Mouse (Mus musculus) c-Kit-positive CD71-positive TER-119-negative erythroid progenitor cells, embryonic 14.5 days (primary cell): ENCODE data around the gene Tmem184a.

Experiments
- DNase-seq: peaks from one replicate; pipeline ENCODE4 v3.0.0-alpha.2; 2013; ENCODE audit warnings: low read depth

The Tmem184a gene

DNA sequence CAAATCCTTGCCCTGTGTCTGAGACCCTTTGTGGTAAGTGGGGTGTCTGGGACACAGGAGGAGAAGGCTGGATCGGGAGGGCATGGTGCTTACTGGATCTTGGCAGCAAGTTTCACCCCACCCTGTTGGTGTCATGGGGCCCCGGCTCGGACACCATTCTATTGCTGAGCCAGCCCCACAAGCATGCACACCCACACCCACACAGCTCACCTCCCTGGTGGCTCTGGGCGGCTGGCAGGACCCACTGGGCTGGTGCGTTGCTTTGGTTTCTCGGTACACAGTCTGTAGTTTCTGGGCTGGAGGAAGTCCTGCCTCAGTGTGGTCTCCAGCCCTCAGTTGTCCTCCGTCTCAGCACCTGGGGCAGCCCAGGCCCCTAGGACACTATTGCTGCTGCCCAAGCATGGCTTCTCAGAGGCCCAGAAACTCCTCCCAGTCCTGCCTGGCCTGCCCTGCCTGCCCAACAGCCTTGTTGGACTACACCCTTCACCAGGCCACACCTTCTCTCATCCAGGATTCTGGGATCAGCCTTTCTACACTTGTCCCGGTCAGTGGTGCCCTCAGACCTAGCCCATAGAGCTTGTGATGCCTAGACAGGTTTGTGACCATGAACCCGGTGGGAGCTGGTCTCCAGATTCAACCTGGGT, at the start of gene Tmem184a:
Gene Tmem184a, minus strand, starts transcription at position 380 of the 644 bp plus-strand sequence.
- no peak for DNase-seq

GRCm38 (mm10) chr5:139862759-139863158, 43.0 kb upstream of the Tmem184a start:
- no peak for DNase-seq

- DNase-seq: no peak
Measured at GRCm38 (mm10) chr5:139860328-139861104, 40.8 kb upstream of the Tmem184a start.

- DNase-seq: no peak
Measured at GRCm38 (mm10) chr5:139849626-139850320, 30.1 kb upstream of the Tmem184a start.

DNA sequence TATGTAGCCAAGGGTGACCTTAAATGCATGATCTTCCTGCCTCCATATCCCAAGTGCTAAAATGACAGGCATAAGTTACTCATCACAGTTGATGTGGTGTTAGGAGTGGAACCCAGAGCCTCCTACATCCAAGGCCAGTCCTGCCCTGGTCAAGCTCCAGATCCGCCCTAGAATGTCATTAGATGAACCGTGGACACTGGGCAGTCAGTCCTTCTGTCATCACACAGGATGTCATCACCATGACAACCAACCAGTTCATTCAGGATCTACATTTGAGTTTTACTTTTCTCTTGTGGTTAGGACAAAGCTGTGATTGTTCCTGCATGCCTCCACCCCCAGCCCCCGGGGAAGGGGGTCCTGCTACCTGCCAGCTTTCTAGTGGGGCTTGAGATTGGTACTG, 19.4 kb upstream of the Tmem184a start:
- no peak for DNase-seq

DNA sequence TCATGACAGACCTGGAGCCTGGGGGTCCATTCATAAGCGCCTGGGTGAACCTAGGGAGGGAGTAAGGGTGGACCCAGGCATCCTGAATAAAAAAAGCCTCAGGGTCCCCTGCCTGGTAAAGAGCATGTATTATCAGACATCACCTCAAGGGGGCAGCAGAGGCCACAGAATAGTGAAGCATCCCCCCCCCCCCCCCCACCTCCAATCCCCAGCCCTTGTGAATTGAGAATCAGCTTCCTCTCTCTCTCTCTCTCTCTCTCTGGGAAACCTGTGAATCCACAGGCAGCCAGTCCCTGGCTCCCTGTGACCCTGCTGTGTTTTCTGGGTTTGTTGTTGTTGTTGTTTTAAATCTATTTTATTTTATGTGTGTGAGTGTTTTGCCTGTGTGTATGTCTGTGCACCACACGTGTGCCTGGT, 18.8 kb upstream of the Tmem184a start:
- no peak for DNase-seq

- DNase-seq: no peak
Measured at GRCm38 (mm10) chr5:139835706-139836105, 16.0 kb upstream of the Tmem184a start.

- no peak for DNase-seq
Measured at GRCm38 (mm10) chr5:139832125-139832524, 12.4 kb upstream of the Tmem184a start.

GRCm38 (mm10) chr5:139830734-139831133, 11.0 kb upstream of the Tmem184a start:
- no peak for DNase-seq

DNA sequence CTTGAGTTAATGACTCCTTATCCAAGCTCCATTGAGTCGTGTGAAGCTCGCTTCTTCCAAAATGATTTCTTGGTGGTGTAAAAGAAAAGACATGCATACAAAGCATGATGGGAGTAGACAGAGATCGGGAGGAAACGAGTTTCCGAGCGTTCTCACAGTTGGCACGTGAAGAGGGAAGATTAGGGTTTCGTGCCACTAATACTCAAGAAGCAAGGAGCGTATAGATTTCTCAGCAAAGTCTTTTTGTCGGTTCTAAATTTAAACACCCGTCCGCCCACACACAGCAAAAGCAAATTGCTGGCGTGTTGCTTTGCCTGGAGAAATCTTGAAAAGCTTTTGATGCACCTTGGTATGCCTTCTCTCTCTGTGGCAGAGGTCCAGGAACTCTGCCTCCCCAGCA, 9.7 kb upstream of the Tmem184a start:
- no peak for DNase-seq

- no peak for DNase-seq
Measured at GRCm38 (mm10) chr5:139827593-139827992, 7.9 kb upstream of the Tmem184a start.

- DNase-seq: peak; percentile 83
Measured at GRCm38 (mm10) chr5:139826357-139827055, 6.8 kb upstream of the Tmem184a start, which contains the start of the genes Gm26938 and Psmg3. Gene Gm26938, minus strand, starts transcription at chr5:139826407. Gene Psmg3, minus strand, starts transcription at chr5:139826885.

DNA sequence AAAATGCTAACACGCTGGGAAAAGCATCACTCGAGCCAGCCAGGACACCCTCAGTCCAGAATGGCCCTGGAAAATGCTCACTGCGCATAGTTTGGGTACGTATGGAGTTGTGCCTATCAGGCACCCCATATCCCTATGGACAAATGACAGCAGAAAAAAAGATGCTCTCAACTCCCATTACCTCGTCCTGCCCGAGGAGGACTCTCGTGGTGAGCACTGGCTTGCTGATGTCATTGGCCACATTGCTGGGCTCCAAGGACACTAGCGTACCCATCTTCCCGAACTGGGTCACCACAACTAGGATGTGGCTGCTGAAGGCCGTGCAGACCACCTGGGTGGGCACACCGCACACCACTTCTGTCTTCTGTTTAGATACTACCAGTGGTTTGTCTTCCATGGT, 6.2 kb upstream of the Tmem184a start:
- no peak for DNase-seq

GRCm38 (mm10) chr5:139824531-139824930, 4.8 kb upstream of the Tmem184a start:
- no peak for DNase-seq

DNA sequence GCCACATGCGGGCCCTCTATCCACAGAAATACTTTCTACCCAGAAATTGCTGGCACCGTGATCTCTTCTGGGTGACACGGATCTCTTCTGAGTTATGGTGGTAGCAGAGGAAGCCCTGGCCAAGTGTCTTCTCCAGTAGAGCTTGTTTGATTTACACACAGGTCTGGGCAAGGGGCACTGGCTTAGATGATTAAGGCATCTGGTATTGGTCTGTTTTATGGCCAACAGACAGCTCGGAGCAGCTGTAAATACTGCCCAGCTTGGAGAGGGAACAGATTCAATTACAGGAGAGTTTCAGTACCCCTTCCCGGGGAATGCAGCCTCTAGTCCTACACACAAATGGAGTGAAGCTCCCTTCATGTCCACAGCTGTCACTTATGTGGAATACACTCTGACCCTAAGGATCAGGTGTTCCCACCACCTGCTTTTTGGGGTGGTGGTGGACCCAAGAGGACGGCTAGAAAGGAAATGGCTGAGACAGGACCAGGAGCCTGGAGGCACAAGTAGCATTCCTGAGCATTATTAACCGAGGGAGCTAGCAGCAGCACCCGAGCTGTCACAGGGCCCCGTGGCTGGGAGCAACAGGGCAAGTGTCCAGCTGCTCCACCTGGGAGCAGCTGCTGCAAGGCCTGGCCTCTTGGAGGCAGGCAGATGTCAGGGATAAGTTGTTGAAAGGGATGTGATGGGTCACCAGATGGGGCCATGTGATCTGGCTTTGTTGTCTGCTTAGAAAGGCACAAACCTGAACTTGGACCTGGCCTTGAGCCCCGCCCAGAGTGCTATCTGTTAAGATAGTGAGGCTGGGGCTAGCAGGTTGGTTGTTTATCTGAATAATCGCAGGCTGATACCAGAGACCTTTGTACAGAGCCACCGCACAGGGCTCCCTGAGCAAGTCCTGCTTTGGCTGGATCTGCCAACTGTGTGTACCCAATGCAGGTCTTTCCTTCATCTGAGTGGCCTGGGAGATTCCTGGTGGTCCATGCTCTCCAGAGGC, 2.0 kb upstream of the Tmem184a start:
- no peak for DNase-seq

- peak; percentile 79 for DNase-seq
Measured at GRCm38 (mm10) chr5:139818801-139819200, 916 bp downstream of the Tmem184a start.

DNA sequence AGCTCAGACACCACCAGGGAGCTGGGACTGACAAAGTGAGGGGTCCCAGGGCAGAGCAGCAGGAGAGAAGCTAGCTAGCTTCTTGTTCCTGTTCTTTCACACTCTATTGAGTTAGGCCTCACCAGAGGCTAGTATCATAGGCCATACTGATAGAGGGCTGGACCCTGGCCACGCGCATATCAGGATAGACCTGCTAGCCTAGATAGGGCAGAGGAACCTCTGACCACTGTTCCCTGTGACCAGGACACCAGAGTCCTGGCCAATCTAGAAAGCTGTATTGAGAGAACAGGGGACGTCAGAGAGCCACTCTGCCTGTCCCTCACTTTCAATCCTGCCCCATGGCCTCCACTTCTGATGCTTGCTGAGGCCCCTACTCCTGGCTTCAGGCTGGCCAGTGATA, 1.7 kb downstream of the Tmem184a start:
- DNase-seq: no peak

DNA sequence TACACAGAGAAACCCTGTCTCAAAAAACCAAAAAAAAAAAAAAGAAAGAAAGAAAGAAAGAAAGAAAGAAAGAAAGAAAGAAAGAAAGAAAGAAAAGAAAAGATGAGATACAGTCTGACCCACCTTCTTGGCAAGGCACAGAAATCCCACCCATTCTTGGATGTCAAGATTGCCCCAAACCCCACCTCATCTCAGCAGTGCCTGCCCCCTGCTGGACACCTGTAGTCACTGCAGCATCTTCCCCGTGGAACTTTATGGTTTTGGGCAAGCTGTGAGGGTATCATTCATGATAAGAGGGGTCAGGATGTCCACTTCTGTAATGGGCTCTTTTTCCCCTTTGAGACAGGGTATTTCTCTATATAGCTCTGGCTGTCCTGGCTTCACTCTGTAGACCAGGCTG, 2.4 kb downstream of the Tmem184a start:
- DNase-seq: no peak

DNA sequence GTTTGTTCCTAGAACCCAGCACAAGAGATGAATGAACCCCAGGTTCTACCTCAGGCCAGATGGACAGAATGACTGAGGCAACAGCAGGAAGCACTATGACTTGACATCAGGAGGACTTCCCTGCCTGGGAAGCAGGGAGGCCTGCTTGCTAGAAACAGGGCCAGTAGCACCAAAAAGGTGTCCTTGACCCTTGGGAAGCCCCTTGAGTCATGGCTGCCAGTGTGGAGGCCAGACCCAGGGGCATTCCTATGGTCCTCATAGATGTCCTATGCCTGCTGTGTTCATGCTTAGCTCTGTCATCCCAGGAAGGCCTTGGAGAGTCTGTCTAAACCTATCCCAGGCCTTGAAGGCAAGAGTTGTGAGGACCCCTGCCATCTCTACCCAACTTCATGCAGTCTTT, 3.3 kb downstream of the Tmem184a start:
- no peak for DNase-seq

- DNase-seq: no peak
Measured at GRCm38 (mm10) chr5:139815964-139816363, 3.8 kb downstream of the Tmem184a start.

GRCm38 (mm10) chr5:139813963-139814381, 5.7 kb downstream of the Tmem184a start:
- no peak for DNase-seq
